Mouse (Mus musculus) E14TG2a.4 (cell line): ENCODE measurements around the gene Olfr1339.

Source experiments
- CTCF ChIP-seq: conservative IDR thresholded peaks from 2 replicates; pipeline ENCODE4 v1.5.1; 2014; ENCODE audit warnings: low read length
- NANOG ChIP-seq: IDR thresholded peaks from 2 replicates; pipeline ENCODE4 v1.6.1; 2014; ENCODE audit warnings: borderline replicate concordance, low read length, mixed read lengths
- POU5F1 ChIP-seq: IDR thresholded peaks from 2 replicates; pipeline ENCODE4 v1.6.1; 2014; ENCODE audit warnings: low read length, borderline replicate concordance

DNA sequence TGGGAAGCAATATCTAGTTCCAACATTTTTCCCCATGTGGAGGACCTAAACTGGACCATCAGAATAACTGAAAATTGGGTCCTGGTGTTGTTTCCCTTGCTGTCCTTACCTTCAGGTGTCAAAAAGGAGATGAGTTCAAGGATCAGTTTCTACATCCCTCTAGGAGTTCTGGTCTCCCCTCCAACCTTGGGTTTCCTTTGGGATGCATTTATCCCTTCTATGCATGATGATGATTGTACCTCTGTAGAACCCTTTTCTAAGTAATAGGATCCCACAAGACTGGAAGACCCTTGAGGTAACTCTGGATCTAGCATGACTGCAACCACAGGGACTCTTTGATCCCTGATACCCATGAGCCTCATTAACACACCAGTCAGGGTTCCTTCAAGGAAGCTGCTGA lies 12.1 kb upstream of the Olfr1339 start, which contains the start of gene Olfr1340:
- TF ChIP-seq CTCF (no peak), POU5F1 (no peak), NANOG (no peak)
